Mouse (Mus musculus): Measurements from ENCODE around the gene Rbp4.

The Rbp4 gene

DNA sequence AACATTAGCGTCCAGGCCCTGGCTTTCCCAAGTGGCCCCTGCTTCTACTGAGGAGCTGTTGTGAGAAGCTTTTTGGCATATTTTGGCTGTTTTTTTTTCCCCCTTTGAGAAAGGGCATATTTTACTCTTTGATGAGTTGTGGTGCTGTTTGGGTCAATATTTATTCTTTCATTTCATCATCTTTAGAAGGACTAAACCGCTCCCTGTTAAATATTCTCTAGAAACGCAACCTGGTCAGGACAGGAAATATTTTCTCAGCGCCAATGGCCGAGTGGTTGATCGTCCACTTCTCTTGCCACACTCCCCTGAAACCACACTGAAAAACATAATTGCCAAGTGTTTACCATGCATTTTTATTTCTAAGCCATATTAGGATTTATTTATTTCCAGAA lies at the start of gene Rbp4:
Gene Rbp4, minus strand, starts transcription at position 63 of the 392 bp plus-strand sequence.
- no peak for DNase-seq

DNA sequence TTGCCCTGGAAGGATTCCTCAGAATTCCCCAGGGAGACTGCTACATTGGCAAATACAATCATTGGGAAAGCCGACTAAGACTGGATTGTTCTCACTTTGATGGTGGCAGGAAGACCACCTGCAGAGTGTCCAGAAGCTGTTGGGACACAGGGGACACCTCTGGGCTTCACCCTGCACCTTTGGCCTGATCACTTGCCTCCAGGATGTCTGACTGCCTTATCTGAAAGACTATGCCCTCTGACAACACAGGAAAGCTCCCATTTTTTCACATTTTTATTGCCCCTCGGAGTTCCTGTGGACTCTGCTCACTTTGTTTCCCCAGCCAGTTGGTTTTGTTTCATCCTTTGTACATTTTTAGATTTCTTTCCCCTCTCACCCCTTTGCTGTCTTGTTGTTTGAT lies 39.6 kb upstream of the Rbp4 start:
- DNase-seq = no peak

DNA sequence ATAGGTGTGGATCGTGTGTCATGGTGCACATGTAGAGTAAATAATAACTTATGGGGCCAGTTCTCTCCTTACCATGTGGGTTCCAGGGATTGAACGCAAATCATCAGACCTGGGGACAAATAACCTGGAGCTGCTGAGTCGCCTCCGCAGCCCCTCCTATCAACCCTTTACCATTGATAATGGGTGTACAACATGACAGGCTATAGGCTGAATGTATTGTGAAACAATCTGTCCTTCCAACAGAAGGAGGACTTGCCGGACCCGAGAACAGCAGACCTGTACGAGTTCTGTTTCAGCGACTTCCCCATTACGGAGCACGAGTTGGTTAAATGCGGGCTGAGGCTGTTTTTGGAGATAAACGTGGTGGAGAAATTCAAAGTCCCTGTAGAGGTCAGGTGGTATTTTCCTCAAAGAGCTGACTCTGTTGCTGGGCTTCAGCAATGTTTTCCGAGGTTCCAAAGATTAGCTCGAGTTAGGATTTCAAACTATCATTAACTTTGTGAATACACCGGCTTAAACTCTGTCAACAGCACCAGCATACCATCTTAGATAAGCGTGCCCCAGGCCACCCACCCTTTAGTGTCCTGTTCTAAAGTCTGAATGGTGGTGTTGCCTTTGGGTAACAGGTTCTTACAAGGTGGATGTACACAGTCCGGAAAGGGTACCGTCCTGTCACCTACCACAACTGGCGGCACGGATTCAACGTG lies 36.7 kb upstream of the Rbp4 start:
- no peak for DNase-seq

DNA sequence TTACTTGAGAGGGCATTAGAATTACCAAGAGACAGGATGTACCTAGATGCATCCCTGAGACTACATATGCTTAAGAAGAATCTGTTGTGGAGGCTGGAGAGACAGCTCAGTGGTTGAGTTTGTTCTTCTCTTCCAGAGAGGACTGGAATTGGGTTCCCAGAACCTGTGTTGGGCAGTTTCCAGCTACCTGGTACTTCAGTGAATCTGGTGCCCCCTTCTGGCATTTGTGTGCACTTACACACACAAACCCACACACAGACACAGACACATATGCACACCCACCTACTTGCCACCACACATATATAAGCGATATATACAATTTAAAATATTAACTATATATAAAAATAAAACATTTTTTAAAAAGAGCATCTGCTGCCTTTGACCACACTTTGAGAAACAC lies 31.2 kb upstream of the Rbp4 start:
- DNase-seq = no peak

DNA sequence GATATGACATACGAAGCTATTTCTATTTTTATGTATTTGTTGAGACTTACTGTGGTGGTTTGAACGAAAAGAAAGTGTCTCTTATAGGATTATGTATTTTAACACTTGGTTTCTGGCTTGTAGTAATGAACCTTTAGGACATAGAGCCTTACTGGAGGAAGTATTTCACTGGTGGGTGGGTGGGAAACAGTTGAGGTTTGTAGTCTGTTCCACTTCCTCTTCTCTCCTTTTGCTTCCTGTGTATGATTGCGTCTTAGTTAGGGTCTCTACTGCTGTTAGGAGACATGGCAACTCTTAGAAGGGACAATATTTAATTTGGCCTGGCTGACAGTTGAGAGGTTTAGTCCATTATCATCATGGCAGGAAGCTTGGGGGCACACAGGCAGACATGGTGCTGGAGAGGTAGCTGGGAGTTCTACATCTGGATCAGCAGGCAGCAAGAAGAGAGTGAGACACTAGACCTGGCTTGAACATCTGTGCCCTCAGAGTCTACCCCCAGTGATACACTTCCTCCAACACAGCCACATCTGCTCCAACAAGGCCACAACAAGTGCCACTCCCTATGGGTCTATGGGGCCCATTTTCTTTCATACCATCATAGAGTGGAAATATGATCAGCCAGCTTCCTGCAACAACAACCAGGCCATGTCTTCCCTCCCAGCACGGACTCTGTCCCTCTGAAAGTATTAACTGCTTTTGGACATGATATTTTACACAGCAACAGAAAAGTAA lies 18.6 kb upstream of the Rbp4 start:
- DNase-seq = no peak

DNA sequence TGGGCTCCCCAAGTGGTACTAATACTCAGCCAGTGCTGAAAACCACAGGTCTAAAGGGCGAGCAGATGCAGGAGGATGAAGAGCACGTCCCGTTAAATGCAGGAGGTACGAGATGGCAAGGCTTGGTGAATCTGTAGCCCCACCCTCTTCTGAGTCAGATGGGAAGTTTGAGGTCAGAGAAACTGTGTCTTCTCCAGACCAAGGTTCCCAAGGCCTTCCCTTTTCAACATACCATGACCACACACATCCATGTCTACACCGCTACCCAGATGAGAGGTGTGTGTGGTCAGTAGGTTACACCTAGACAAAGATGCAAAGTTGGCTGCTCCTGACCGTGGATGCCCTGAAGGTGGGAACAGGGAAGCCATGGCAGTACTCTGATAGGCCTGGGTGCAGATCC lies 9.7 kb upstream of the Rbp4 start:
- no peak for DNase-seq

DNA sequence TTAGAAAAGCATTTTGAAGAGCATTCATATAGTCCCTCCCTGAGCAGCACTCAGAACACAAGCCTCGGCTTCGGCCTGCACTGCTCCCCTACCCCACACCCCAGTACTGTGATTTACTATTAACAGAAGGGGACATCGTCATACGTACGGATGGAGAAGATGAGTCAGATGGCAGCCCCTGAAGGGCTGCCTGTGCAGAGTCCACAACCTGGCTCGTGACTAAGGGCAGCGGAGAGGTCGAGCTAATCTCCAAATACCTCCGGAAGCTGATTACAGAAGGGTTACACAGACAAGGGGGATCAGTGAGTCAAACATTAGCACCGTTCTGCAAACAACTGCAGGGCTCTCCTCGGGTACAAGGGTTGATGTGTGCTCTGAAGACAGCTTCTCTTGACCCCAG lies 8.9 kb upstream of the Rbp4 start:
- no peak for DNase-seq

DNA sequence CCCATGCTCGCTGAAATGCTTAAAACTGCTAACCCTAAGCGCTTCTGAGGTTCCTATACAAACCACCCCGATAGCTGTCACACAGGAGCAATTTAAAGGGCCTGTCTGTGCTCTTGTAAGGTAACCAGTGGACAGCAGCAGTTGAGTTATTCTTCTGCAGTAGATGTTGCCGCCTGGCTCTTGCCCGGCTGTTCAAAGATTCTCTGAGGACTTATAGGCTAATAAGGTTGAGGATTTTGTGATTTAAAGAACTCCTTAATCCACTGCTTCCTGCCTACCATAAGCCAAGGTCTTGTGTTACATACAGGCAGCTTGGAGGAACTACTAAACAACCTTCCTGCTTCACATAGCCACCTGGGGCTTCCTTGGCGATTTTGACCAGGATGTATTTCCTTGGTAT lies 7.4 kb upstream of the Rbp4 start, which contains the start of gene Pde6c:
Gene Pde6c, plus strand, starts transcription at position 301 of the 400 bp plus-strand sequence.
- no peak for DNase-seq

DNA sequence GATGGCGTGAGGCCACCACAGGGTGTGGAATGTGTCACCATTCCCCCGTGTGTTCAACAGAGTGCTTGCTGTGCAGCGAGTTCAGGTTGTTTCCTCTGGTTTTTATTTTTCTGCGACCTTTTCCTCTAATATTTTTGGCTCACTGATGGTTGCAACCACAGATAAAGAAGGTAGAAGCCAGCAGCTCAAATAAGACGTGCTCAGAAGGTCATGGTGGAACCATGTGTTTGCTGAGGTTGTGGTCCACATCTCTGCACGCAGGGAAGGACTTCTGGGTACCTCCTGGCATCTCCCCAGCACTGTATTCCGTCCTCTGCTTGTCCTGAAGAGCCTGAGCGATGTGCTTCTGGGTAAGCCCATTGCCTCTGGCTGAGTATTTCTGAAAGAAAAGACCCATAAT lies 1.6 kb upstream of the Rbp4 start:
- no peak for DNase-seq

DNA sequence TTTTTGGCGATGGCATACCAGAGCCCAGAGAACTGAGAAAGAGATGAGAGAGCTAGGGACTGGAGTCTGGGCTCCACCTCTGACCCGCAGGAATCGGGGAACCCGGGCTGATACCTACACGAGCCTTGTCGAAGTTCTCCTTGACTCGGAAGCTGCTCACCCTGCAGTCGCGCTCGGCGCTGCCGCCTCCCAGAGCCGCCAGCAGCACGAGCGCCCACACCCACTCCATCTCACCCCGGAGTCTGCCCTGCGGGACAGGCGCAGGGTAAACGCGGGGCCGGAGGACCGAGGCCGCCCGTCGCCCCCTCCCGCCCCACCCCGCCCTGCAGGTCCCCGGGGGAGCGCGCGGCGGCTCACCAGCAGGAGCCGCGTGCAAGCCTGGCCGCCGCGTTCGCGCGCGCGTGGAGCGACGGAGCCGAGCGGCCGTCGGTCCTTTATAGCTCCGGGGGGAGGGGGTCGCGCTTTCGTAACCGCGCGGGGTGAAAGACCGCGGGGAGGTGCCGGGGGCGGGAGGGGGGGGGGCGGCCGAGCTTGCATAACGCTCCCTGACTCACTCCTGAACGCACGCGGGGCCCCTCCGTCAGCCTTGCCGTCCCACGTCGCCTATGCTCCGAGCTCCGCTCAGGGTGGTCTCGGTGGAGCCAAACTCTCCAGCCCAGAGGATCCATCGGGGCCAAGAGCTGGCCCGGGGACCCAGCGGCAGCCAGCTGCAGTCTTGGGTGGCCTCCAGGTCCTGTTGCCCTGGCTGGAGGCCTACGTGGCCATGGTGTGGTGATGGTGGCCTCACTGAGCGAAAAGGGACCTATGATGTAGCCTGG lies 471 bp downstream of the Rbp4 start:
- peak in 1 of 2 experiments; percentile 44 for DNase-seq

DNA sequence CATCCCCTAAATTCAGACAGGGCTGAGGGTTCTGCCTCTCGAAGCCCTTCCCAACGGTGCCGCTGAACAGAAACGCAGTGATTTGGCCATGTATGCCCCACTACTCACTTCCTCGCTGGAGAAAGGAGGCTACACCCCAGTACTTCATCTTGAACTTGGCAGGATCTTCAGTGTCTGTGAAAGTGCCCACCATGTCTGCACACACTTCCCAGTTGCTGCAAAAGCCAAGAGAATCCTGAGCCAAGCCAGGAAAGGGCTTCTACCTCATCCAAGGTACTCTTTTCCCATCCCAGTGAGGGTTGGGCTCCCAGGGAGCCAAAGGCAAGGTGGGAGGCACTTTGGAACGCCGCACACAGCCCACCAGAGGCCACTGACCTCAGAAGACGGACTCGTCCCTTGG lies 1.2 kb downstream of the Rbp4 start:
- DNase-seq = no peak

DNA sequence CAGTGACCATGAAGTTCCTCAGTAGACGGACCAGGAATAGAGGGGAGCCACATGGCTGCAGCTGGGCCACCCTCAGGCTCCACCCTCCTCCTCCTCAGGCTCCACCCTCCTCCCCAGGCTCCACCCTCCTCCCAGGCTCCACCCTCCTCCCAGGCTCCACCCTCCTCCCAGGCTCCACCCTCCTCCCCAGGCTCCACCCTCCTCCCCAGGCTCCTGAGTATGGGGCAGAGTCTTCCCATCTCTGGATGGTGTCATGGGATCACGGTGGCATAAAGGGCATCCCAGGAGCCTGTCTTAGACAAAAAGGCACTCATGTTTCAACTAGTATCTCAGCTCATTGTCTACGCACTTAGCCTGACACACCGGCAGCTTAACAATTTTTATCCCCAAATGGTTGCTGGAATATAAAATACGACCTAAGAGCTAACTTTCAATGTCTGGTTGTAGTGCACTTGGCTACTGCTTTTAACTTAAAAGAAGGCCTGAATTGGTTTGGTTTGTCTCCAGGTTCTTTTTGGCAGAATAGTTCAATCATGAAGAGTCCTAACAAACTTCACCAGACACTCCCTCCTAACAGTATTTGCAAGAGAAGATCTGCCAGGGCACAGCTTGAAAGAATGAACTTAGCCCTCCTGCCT lies 4.8 kb downstream of the Rbp4 start:
- no peak for DNase-seq

DNA sequence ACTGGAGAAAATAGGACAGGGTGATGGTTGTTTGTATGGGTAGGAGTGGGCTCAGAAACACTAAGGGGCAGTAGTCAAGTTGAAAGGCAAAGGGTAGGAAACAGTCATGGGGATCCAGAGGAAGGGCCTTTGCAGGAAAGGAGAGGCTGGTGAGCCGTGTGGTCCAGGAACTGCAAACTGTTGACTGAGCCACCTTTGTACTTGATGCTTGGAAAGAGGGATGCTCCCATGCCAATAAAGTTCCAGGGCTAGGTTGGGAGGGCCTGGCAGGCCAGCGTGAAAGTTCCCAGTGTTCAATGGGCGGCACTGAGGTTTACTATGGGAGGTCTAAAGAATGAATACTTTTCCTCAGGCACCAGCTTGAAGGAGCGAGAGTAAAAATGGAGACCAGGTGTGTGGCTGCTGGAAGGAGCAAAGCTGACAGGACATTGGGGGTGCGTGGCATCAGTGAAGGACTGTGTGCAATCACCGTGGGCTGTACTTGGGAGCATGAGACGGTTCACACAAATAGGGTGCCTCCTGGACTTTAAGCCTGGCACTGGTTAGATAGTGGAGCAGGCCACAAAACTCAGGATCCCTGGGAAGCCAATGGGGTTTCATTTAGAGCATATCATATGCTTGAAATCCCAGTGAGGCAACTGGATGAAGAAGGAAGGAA lies 10.1 kb downstream of the Rbp4 start:
- DNase-seq = no peak

DNA sequence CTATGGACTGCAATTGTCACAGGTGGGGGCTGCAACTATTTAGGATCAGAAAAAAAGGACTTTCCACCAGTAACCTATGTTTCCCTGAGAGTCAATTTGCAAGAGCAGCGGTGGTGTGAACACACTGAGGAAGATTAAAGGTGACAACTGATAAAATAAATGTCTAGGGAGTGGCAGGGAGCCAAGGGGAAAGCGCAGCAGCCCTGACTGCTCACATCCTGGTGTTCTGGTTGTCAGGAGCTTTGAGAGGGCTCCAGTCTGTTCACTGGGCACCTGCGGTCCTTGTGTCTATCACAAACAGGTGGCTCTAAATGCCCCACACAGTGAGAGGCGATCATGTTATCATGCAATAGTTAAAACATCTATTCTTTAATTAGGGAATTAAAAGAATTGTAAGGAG lies 12.5 kb downstream of the Rbp4 start:
- DNase-seq = no peak

DNA sequence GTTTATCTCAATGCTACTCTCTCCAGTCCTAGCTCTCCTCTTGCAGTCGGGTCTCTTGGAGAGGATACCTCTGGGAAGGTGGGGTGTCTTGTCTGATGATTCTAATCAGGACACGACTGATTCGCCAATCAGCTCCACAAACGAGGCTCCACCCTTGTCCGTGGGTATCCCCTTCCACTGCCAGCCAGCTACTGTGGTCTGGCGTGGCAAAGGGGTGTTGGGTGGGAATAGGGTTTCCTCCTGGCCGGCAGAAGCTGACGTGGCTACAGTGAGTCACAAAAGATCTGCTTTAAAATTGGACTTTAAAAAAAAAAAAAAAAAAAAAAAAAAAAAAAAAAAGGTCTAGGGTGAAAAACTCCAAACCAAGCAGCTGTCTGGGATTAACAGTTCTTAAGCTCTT lies 14.0 kb downstream of the Rbp4 start:
- DNase-seq = no peak

DNA sequence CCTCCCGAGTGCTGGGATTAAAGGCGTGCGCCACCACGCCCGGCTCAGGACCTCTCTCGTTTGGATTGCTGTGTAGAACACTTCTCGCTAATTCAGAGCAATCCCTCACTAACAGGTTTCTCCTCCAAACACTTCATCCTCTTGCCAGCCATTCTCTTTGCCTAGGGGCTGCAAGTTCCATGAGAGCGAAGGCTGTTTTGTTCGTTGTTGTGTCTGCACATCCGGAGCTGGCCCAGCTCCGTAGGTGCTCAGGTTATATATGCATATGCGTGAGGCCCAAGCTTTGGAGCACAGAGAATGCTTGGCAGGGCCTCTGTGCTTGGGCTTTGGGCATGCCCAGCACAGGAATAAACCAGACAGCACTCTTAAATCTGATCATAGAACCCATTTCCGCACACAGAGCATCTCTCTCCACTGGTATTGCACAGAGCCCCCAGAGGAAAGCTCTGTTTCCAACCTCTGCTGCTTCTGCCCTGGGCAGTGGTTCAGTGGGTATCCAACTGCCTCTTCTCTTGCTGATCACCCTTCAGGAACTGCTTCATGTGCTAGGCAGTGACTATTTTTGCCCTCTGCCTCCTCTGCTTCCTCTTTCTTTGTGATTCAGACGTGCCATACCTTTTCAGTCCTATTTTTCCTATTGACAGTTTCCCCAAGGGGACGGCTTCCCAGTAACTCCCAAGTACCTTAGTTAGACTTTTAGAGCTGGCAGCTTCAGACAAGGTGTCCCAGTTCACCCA lies 15.4 kb downstream of the Rbp4 start:
- DNase-seq = no peak

DNA sequence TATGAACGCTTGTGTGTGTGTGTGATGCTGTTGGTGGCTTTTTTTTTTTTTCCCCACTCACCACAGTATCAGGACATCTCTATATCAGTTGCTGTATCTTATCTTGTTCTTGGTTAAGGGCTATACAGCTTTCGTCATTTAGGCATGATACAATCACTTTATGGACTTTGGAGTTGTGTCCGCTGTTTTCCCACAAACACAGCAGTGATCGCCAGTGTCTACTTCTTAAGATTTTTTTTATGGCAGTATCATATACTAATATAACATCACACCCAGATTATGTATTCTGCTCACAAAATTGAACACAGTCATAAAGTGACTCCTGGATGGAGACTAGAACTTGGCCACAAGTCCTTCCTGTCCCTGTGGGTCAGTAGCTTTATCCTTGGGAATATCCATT lies 17.2 kb downstream of the Rbp4 start:
- DNase-seq = no peak

DNA sequence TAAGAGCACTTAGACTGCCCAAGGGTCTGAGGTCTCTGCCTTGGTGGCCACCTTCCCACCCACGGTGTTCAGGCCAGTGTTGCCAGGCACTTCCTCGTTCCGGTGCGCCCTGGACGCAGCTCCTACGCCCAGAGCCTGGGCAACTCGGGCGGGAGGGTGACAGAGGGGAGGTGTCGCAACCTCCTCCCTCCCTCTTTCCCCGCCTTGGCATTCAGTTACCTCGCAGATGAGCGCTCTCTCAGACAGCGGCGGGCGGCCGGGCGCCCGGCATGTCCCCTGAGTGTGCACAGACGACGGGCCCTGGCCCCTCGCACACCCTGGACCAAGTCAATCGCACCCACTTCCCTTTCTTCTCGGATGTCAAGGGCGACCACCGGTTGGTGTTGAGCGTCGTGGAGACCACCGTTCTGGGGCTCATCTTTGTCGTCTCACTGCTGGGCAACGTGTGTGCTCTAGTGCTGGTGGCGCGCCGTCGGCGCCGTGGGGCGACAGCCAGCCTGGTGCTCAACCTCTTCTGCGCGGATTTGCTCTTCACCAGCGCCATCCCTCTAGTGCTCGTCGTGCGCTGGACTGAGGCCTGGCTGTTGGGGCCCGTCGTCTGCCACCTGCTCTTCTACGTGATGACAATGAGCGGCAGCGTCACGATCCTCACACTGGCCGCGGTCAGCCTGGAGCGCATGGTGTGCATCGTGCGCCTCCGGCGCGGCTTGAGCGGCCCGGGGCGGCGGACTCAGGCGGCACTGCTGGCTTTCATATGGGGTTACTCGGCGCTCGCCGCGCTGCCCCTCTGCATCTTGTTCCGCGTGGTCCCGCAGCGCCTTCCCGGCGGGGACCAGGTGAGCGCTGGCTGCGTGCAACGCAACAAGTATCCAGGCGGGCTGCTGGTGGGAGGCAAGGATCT lies 28.0 kb downstream of the Rbp4 start, which contains the start of gene Ffar4:
Gene Ffar4, plus strand, starts transcription at position 214 of the 901 bp plus-strand sequence.
- no peak for DNase-seq

DNA sequence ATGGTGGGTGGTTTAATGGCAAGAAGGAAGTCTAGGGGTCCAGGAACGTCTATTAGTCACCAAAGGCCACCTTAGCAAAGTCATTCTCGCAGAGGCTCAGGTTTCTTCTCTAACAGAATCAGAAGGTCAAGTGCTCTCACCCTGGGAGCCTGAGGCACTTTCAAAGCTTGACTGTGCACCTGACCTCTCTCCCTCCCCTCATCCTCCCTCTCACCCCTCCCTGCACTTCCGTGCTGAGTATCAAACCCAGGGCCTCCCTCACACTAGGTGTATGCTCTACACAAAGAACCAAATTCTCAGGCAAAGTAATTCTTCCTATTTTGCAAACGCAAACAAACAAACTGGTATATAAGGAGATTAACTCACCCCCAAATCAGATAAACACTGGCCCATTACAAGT lies 28.9 kb downstream of the Rbp4 start:
- DNase-seq = no peak

DNA sequence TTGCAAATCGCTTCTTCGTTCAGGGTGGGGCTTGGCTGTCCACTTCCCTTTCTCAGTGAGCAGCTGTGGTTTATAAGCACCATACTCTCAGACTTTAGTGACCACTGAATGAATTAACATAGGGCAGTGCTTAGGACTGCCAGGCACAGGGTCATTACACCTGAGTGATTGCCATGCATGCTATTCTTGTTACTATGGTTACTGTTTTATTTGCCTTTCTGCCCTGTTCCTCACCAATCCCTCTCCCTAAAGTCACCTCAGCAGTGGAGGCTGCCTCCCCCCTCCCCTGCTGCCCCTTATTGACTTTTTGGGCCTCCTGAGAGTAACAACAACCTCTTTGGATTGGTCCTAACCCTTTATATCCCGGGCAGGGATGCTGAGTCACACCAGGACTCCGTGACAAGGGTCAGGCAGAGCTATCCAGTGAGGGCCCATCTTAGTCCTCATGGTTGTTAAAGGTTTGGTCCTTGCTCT lies 33.5 kb downstream of the Rbp4 start:
- no peak for DNase-seq

DNA sequence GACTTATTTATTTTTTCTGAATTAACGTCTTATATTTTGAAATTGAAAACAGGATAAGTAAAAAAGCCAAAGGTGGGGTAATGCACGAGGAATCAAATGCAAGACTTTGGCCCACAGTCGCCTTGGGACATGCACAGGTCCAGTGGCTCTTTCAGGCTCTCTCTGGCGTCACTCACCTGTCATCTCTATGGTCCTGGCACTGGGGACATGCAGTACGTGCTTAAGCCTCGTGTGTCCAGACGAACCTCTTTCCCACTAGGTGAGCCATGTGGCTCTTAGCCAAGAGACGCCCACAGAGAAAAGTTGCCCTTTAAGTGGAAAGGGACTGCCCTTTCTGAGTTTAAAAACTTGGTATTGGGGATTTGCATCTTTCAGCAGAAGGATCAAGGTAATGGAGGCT lies 35.7 kb downstream of the Rbp4 start:
- no peak for DNase-seq

Data from kidney, postnatal 25 days (tissue).